Mouse (Mus musculus) right cerebral cortex, postnatal 25 days (tissue): ENCODE data around the gene Inka1.

ENCODE experiments used
- DNase-seq: peaks from one replicate; pipeline ENCODE4 v3.0.0; 2022

Inka1 gene

GRCm38 (mm10) chr9:107950460-107951355, 35.0 kb downstream of the Inka1 start:
- DNase-seq: peak; percentile 90

GRCm38 (mm10) chr9:107949922-107950235, 35.8 kb downstream of the Inka1 start, which contains the start of gene Traip:
TSS of gene Traip (plus strand) at chr9:107950136.
- no peak for DNase-seq

GRCm38 (mm10) chr9:107949184-107949921, 36.3 kb downstream of the Inka1 start:
- no peak for DNase-seq

- no peak for DNase-seq
Measured at GRCm38 (mm10) chr9:107947241-107948194, 38.2 kb downstream of the Inka1 start.

- no peak for DNase-seq
Measured at GRCm38 (mm10) chr9:107936831-107937230, 48.8 kb downstream of the Inka1 start.

- peak; percentile 71 for DNase-seq
Measured at GRCm38 (mm10) chr9:107936215-107936822, 49.4 kb downstream of the Inka1 start.

GRCm38 (mm10) chr9:107935790-107936214, 49.9 kb downstream of the Inka1 start:
- peak; percentile 72 for DNase-seq

- DNase-seq: no peak
Measured at GRCm38 (mm10) chr9:107935374-107935773, 50.3 kb downstream of the Inka1 start, which contains the start of gene Camkv. TSS of gene Camkv (plus strand) at chr9:107935674.
